Mouse (Mus musculus) kidney, adult 8-10 months (tissue): ENCODE results near the gene Lyg2.

Experiments
- DNase-seq, 2 experiments: peaks; one replicate each; pipeline ENCODE4 v3.0.0; 2022

Gene Lyg2

GRCm38 (mm10) chr1:37916393-37916792 lies at the start of gene Lyg2:
Lyg2 (minus strand) TSS chr1:37916493.
- DNase-seq = no peak

- DNase-seq = no peak
Measured at GRCm38 (mm10) chr1:37965571-37965970, 49.3 kb upstream of the Lyg2 start.

DNA sequence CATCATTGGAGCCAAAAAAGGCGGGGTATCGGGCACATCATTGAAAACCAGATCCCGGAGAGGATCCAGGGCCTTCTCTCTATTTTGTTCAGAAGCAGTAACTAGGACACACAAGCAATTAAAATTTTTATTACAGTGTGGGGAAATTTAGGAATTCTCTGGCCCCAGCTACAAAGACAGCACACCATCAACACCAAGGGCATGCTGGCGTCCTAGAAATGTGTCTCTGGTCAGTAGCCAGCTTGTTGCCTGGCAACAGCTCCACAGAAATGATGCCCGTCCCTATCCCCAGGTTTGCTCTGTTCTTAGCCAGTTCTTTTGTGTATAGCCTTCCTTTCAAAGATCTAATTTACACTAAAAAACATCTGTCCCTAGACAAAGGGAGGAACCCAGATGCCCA lies 43.2 kb upstream of the Lyg2 start:
- no peak for DNase-seq

DNA sequence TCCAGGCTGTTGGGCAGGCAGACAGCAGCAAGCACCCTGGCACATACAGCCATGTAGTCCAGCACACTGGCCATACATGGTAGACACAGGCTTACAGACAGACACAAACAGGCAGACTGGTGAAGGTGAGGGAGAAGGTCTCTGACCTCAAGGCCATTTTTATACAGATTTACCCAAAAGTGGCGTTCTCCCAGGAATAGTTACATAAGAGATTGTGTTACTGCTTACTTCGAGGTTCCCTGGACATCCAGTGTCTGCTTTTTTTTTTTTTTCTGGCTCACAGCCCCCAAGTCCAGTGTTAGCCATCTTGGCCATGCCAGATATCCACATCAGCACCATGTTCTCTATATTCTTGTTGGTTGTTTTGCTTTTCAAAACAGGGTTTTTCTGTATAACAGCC lies 42.2 kb upstream of the Lyg2 start:
- peak in 1 of 2 experiments; percentile 11 for DNase-seq

- DNase-seq = no peak
Measured at GRCm38 (mm10) chr1:37957659-37958058, 41.4 kb upstream of the Lyg2 start, which contains the start of gene Lyg1. Lyg1 (minus strand) TSS chr1:37957759.

GRCm38 (mm10) chr1:37956690-37957431 lies 40.6 kb upstream of the Lyg2 start:
- peak in 1 of 2 experiments; percentile 16 for DNase-seq

DNA sequence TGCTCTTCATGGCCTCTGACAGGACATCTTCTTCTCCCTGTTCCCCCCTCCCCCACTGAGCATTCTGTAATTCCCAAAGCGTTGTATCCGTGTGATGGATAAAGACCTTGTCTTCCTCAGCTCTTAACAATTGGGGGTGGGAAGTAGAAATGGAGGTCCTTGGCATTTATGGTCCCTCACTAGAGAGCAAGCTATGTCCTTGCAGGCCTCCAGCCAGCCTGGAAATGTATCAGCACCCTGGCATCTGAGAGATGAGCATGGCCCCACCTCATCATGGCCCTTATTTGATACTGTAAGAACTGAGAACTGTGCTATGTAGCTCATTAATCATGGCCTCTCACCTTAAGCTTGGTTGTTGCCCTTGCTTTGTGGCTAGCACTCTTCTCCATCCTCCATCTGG lies 39.0 kb upstream of the Lyg2 start:
- DNase-seq = no peak

GRCm38 (mm10) chr1:37954786-37955185 lies 38.5 kb upstream of the Lyg2 start:
- no peak for DNase-seq

DNA sequence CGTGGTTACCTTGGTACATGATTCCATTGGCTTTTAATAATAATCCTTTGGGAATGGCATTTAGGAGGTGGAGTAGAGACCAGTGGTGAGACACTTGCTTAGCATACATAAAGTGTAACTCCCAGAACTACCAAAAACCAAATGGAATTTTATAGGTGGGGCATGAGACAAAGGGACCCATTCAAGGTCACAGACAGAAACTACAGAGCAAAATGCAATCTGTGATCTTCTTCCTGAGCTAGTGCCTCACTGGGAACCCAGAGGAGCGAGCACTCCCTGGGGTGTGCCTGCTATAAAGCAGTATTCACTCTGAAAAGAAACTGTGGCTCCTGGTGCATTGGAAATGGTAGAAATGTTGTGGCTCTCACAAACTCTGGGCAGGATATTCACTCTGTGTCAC lies 32.6 kb upstream of the Lyg2 start:
- DNase-seq = no peak

DNA sequence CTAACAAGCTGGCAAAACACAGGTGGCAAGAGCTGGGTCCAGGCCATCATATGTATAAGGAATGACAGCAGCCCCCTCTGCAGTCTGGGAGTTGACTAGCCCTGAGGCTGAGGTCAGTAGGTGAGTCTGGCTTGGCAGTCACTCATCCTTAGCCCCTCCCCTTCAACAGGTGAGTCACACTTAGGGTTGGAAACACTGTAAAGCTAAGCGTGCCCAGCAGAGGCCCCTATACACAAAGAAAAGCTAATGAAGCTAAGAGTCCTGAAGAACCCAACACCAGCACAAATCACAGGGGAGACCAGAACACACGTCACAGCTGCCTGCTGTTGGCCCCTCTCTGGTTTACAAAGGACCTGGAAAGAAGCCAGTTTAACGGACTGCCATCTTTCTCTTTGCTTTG lies 15.5 kb upstream of the Lyg2 start:
- DNase-seq = peak; percentile 27 to 58

GRCm38 (mm10) chr1:37925971-37926370 lies 9.7 kb upstream of the Lyg2 start:
- DNase-seq = no peak

GRCm38 (mm10) chr1:37922536-37922935 lies 6.2 kb upstream of the Lyg2 start:
- DNase-seq = no peak

DNA sequence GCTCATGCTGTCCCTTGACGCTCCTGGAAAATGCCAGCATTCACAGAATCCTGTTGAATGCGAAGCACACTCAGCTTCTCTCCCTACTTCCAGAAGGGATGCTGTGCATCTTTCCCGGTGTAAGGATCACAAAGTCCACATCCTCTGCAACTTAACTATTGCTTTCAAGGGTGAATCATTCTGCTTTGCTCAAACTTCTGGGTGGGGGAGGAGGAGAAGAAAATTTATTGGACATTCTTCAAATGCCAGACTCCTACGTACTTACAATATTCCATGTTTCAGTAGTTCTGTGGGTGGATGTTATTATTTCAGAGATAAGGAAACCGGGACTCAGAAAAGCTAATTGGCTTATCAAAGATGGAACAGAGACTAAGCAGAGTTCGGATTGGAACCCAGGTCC lies 1.8 kb upstream of the Lyg2 start:
- DNase-seq = no peak

DNA sequence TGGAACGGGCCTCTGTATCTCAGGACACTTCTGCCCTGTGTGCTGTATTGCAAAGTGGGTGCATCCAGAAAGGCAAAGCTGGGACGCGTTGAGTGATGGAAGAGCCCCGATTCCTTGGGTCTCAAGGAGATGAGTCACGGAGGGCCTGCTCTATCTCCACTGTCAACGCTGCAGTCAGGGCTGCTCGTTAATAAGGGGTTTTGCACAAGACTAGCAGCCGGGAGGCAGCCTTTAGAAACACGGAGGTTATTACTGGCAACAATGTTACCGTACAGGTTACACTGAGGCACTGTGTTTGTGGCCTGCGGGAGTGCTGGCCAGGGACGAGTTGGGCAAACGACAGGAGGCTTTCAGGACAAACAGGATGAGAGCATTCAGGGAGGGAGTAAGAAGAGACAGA lies 1.4 kb upstream of the Lyg2 start:
- DNase-seq = no peak

DNA sequence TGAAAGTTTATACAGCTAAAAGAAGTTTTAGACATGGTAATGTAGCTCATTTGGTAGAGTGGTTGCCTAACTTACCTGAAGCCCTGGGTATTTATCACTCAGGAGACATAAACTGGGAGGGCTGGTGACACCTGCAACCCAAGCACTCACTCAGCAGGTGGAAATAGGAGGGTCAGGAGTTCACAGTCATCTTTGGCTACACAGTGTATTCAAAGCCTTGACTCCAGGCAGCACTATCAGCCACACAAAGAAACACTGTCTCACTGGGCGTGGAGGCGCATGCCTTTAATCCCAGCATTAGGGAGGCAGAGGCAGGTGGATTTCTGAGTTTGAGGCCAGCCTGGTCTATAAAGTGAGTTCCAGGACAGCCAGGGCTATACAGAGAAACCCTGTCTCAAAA lies 3.5 kb downstream of the Lyg2 start:
- DNase-seq = no peak

- peak in 1 of 2 experiments; percentile 25 for DNase-seq
Measured at GRCm38 (mm10) chr1:37903178-37903577, 13.1 kb downstream of the Lyg2 start.

DNA sequence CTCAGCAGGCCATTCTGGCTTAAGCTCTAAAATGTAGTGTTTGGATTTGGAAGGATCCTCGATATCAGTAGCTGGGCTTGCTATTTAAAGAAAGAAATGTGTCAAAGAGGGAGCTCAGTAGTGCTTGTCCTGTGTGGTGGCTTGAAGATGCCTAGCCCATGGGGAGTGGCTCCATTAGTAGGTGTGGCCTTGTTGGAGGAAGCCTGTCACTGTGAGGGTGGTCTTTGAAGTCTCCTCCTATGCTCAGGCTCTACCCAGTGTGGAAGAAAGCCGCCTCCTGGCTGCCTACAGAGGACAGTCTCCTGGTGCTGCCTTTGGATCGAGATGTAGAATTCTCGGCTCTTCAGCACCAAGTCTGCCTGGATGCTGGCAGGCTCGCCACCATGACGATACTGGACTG lies 16.0 kb downstream of the Lyg2 start:
- no peak for DNase-seq

DNA sequence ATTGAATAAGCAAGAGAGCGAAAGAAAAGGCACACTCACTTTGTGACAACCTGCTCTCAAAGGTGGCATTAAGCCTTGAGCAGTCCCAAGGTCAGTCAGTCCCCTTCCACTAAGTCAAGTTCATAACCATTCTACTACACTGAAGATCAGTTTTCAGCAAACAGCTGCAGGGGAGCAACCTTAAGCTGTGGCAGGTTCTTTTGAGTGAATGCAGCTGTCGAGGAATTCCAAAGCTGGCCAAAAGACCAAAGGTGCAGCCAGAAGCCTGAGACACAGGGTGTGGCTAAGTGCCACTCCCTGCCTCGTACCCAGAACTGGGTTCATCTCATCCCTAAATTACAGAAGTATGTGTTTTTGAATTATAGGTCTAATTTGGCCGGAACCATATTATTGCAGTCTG lies 16.5 kb downstream of the Lyg2 start:
- DNase-seq = no peak

DNA sequence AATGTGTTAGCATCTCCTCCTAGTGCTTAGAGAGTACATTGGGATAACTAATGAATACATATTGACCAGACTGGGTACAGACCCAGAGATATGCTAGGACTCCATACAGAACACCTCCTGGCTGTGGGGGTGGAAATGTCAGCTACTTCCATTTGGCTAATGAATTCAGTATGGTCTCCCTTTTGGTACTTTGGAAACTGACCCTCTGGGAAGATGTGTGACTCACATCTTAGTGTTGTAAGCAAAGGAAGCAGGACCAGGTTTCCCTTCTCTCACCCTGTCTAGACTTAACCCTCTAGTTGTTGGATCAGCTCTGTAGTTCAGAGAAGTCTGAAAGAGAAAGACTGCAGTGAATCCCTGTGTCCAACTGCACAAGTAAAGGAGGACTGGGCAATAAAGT lies 21.7 kb downstream of the Lyg2 start:
- no peak for DNase-seq

GRCm38 (mm10) chr1:37891400-37891799 lies 24.9 kb downstream of the Lyg2 start:
- DNase-seq = no peak

DNA sequence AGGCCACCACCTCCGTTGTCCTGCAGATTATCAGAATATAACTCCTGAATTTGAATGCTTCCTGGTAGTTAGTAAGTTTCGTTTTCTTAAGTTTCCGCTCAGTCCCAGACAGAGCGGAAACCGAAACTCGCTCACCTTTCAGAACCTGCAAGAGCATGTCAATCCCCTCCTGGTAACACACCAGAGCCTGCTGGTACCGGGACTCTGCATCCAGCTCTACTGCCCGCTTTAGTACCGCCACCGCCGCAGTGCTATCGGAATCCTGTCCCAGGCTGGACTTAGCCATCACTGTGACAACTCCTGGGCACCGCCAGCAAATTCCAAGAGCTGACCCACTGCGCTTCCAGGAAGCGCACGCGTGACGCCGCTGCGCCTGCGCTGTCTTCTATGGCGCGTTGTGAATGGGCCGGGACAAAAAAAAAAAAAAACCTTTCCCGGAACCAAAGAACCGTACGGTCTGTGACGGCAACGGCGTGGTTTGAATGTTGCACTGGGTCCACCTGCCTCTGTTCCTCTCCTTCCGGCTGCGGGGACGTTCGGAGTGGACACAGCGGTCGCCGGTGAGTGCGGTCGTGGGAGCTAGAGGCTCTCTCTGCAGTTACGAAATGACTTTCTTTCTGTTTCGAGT lies 26.2 kb downstream of the Lyg2 start, which contains the start of the genes Mitd1 and Mrpl30:
Gene Mitd1 (minus strand): TSS at position 387 of the 628 bp plus-strand sequence.
Gene Mrpl30 (plus strand): TSS at position 453 of the 628 bp plus-strand sequence.
- DNase-seq = peak; percentile 87 to 92

- no peak for DNase-seq
Measured at GRCm38 (mm10) chr1:37889206-37889605, 27.1 kb downstream of the Lyg2 start.

- DNase-seq = no peak
Measured at GRCm38 (mm10) chr1:37884451-37884850, 31.8 kb downstream of the Lyg2 start.

DNA sequence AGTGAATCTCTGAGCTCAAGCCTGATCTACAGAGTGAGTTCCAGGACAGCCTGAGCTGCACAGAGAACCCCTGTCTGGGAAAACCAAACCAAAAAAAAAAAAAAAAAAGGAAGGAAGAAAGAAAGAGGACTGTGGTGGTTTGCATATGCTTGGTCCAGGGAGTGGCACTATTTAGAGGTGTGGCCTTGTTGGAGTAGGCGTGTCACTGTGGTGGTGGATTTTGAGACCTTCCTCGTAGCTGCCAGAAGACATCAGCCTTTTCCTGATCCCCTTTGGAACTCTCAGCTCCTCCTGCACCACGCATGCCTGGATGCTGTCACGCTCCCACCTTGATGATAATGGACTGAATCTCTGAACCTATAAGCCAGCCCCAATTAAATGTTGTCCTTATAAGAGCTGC lies 32.9 kb downstream of the Lyg2 start:
- no peak for DNase-seq
